Mouse (Mus musculus) liver, postnatal 0 days (tissue): ENCODE results near the gene Hoxc11. TPM values are rescaled to one million over a fixed set of nuclear protein-coding genes. Genes with fewer than 3 reads are reported as not detected.

Experiments
- ATAC-seq: fragments of 200-750 bp; cut with Nextera tagmentation; 2 replicates; pipeline ENCODE4 v1.8.0; 2017; ENCODE audit warnings: mild to moderate bottlenecking, moderate library complexity
- DNase-seq: peaks from one replicate; pipeline ENCODE4 v3.0.0-alpha.2; 2016
- H3K27ac ChIP-seq: fragments of 300-500 bp; sonication (generic); 2 replicates; pipeline ENCODE4 v1.5.1; 2014; ENCODE audit warnings: antibody characterized with exemption, moderate library complexity, mild to moderate bottlenecking, low read depth
- H3K27me3 ChIP-seq: fragments of 300-500 bp; sonication (generic); 2 replicates; pipeline ENCODE4 v1.6.1; 2014; ENCODE audit warnings: low read length, control low read depth, mixed read lengths; ENCODE audit not compliant: insufficient read depth
- H3K36me3 ChIP-seq: fragments of 300-500 bp; sonication (generic); replicated peaks from 2 replicates; pipeline ENCODE4 v1.6.1; 2014; ENCODE audit warnings: mild to moderate bottlenecking, control low read depth, low read length, moderate library complexity, mixed read lengths; ENCODE audit not compliant: insufficient read depth
- H3K4me1 ChIP-seq: fragments of 300-500 bp; sonication (generic); 2 replicates; pipeline ENCODE4 v1.6.1; 2014; ENCODE audit warnings: antibody characterized with exemption, mild to moderate bottlenecking, control low read depth; ENCODE audit not compliant: insufficient read depth
- H3K4me2 ChIP-seq: fragments of 300-500 bp; sonication (generic); 2 replicates; pipeline ENCODE4 v1.6.1; 2014; ENCODE audit warnings: low read depth, mild to moderate bottlenecking, low read length, moderate library complexity, mixed read lengths
- H3K4me3 ChIP-seq: fragments of 300-500 bp; sonication (generic); 2 replicates; pipeline ENCODE4 v1.5.1; 2014; ENCODE audit warnings: low read depth, low read length
- H3K9ac ChIP-seq: fragments of 300-500 bp; sonication (generic); replicated peaks from 2 replicates; pipeline ENCODE4 v1.6.1; 2014; ENCODE audit warnings: mild to moderate bottlenecking, moderate library complexity
- H3K9me3 ChIP-seq: fragments of 300-500 bp; sonication (generic); 2 replicates; pipeline ENCODE4 v1.6.1; 2016; ENCODE audit warnings: mild to moderate bottlenecking, control low read depth, low read length, mixed read lengths
- CTCF ChIP-seq: sonication (generic); IDR thresholded peaks from 2 replicates; pipeline ENCODE4 v1.5.1; 2016; ENCODE audit warnings: antibody characterized with exemption, low read depth
- EP300 ChIP-seq: IDR thresholded peaks from 2 replicates; pipeline ENCODE4 v1.6.1; 2016; ENCODE audit warnings: antibody characterized with exemption, low read depth, mild to moderate bottlenecking
- WGBS: fragments of 180-500 bp; shearing (Covaris S2); extraction: QIAGEN DNeasy Blood & Tissue Kit; methylation state at CpG from one replicate; pipeline ENCODE4 v1.1.7; 2014; ENCODE audit not compliant: insufficient replicate concordance; 5-methylcytosine and 5-hydroxymethylcytosine counted together
- polyA plus RNA-seq: library from polyadenylated mRNA; unstranded; fragments of >200 nt; fragmentation: Nextera tagmentation; extraction: Ambion mirVana; gene quantifications from 2 replicates; pipeline ENCODE4 v1.2.1, GENCODE M21; 2015

Hoxc11 gene
- polyA plus RNA-seq, 1 experiment from 2014 or later, result not detected

GRCm38 (mm10) chr15:102963259-102963658, 9.0 kb downstream of the Hoxc11 start:
- Histone ChIP-seq H3K36me3 (no peaks in the 10 kb centered on the region), H3K27ac (no peak overlapping the region), H3K27me3 (peaks cover 92% of the 10 kb centered on the region), H3K4me1 (no peaks in the 10 kb centered on the region), H3K4me2 (no peak overlapping the region), H3K9me3 (no peaks in the 10 kb centered on the region), H3K9ac (no peak overlapping the region), H3K4me3 (no peak overlapping the region)
- no peak for DNase-seq
- TF ChIP-seq CTCF (no peak), EP300 (no peak)
- ATAC-seq, result no peak
- WGBS, result 6% methylated on average over 8 of the region's 8 CpGs

- WGBS, result 3% methylated on average over 28 of the region's 28 CpGs
- no peaks in the 10 kb centered on the region for H3K36me3 ChIP-seq
- ATAC-seq (no peak), DNase-seq (no peak)
- H3K9ac ChIP-seq, result no peak overlapping the region
- peak overlapping the region; percentile 27; the same call in 1 of the 2 replicates for H3K4me2 ChIP-seq
- no peaks in the 10 kb centered on the region for H3K9me3 ChIP-seq
- TF ChIP-seq CTCF, result no peak
- no peaks in the 10 kb centered on the region for H3K4me1 ChIP-seq
- H3K27me3 ChIP-seq, result peaks cover 92% of the 10 kb centered on the region
- H3K4me3 ChIP-seq, result peak overlapping the region; percentile 20
- H3K27ac ChIP-seq, result no peak overlapping the region
Observed at GRCm38 (mm10) chr15:102963671-102964640, 9.7 kb downstream of the Hoxc11 start.

GRCm38 (mm10) chr15:102965003-102965891, 11.0 kb downstream of the Hoxc11 start:
- DNase-seq (no peak), ATAC-seq (no peak)
- Histone ChIP-seq H3K4me2 (no peak overlapping the region), H3K36me3 (no peaks in the 10 kb centered on the region), H3K27me3 (peaks cover 96% of the 10 kb centered on the region), H3K4me3 (no peak overlapping the region), H3K9ac (no peak overlapping the region), H3K9me3 (no peaks in the 10 kb centered on the region), H3K27ac (no peak overlapping the region), H3K4me1 (no peaks in the 10 kb centered on the region)
- TF ChIP-seq EP300, result no peak
- no peak for TF ChIP-seq CTCF
- WGBS, result 8% methylated on average over 26 of the region's 26 CpGs

- peak; percentile 77 for DNase-seq
- Histone ChIP-seq H3K27me3 (peaks cover 97% of the 10 kb centered on the region), H3K9ac (no peak overlapping the region), H3K27ac (no peak overlapping the region), H3K36me3 (no peaks in the 10 kb centered on the region), H3K4me1 (no peaks in the 10 kb centered on the region), H3K4me2 (no peak overlapping the region), H3K4me3 (no peak overlapping the region), H3K9me3 (no peaks in the 10 kb centered on the region)
- WGBS, result 3% methylated on average over 28 of the region's 30 CpGs
- 0 out of 2 replicates have a peak, but pooled peaks have one; percentile 45 for ATAC-seq
- TF ChIP-seq EP300, result no peak
- peak; percentile 73 for TF ChIP-seq CTCF
Observed at GRCm38 (mm10) chr15:102965892-102966775, 11.9 kb downstream of the Hoxc11 start.

GRCm38 (mm10) chr15:102966776-102967311, 12.6 kb downstream of the Hoxc11 start, which contains the start of gene Hoxc10:
Gene Hoxc10, plus strand, starts transcription at chr15:102966796.
- H3K27me3 ChIP-seq, result peaks cover 98% of the 10 kb centered on the region
- no peak within 1 kb of the TSS for H3K27ac ChIP-seq
- 2% methylated on average over 27 of the region's 27 CpGs for WGBS
- no peaks in the 10 kb centered on the region for H3K9me3 ChIP-seq
- H3K9ac ChIP-seq, result no peak within 1 kb of the TSS
- TF ChIP-seq EP300 (no peak), CTCF (no peak)
- H3K4me1 ChIP-seq, result no peaks in the 10 kb centered on the region
- DNase-seq (no peak), ATAC-seq (no peak)
- no peaks in the 10 kb centered on the region for H3K36me3 ChIP-seq
- no peak within 1 kb of the TSS for H3K4me2 ChIP-seq
- no peak within 1 kb of the TSS for H3K4me3 ChIP-seq
